Mouse (Mus musculus) frontal cortex, adult 2 months (tissue): ENCODE measurements at regions not wholly inside any gene's neighbourhood (a gene's known extent, or its start where the extent isn't known, plus 50 kb on each side); places are given as distances from the start of the nearest gene placed in this dataset.

Source experiments
- DNase-seq, 2 experiments: peaks; one replicate each; pipeline ENCODE4 v3.0.0; 2022; ENCODE audit warnings: low spot score in 1 of 2; ENCODE audit errors: extremely low spot score in 1 of 2

- DNase-seq: no peak
Observed at GRCm38 (mm10) chr13:54316907-54317306, 54.2 kb upstream of the Cplx2 start.

- DNase-seq: no peak
Observed at GRCm38 (mm10) chr13:54318161-54318560, 53.0 kb upstream of the Cplx2 start.

DNA sequence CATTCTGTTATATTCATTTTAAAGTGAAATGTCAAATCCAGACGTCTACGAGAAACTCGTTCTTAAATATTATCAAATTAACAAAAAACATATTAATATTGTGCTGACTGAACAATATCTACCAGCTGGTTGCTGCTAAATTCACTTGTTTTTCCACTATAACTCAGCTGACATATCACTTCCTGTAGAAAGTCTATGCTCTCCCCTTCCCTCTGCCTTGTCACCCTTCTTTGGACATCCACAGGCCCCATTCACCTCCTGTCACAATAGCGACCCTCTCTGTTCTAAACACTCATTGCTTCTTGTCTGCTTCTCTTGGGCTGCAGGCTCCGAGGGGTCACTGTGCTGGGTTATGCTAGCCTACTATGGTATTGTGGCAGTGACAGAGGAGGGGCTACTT is 52.5 kb upstream of the Cplx2 start:
- DNase-seq: no peak

DNA sequence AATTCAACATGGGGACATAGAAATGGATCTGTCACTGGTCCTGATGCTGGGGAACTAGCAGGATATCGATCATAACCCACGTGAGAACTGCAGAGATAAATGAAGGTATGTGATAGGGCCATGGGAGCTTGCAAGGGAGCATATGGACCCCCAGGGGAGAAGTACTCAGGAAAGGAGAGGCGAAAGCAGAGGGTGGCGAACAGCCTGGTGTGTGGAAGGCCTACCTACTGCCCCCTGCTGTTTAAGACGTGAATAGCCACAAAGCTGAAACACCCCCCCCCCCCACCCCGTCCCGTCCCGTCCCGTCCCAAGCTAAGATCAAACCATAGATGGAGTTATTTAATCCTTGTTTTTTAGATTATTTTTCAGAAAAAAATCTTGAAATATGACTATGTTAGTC is 50.9 kb upstream of the Cplx2 start:
- no peak for DNase-seq

DNA sequence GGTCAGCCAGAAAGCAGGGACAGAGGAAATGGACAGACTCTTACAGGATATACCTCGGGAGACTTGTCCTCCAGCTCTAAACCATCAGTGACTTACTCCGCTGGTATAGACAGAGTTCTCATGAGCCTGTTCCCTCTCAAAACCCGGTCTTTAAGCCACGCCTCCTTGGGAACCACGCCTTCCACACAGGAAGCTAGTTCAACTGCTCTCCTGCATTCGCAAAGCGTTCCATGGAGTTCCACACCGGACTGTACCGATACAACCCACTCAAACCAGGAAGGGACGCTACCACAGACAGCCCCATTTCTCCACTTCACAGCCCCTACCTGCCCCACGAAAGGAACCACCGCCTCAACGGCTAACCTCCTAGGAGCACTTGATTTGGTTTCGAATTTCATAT is 50.1 kb upstream of the Cplx2 start:
- DNase-seq: no peak
